Mouse (Mus musculus): Measurements from ENCODE around the gene Npnt.

- TF ChIP-seq CTCF (IDR thresholded peaks at IDR 0.05; ENCODE audit: low read depth) (no peak), EP300 (IDR thresholded peaks at IDR 0.05; ENCODE audit: low read depth) (no peak)
Observed at GRCm38 (mm10) chr3:132858849-132859248, 91.2 kb downstream of the Npnt start.

Data from heart, postnatal 0 days (tissue).